Mouse (Mus musculus) layer of hippocampus, adult 2 months (tissue): ENCODE results near the gene Col17a1. TPM values are rescaled to one million over a fixed set of nuclear protein-coding genes. Genes with fewer than 3 reads are reported as not detected.

Experiments used
- DNase-seq, 2 experiments: peaks; one replicate each; pipeline ENCODE4 v3.0.0; 2022; ENCODE audit warnings: low spot score in 2 of 2
- H3K27ac ChIP-seq: fragments of 200-600 bp; 2 replicates; pipeline ENCODE4 v1.8.1; 2022
- H3K4me3 ChIP-seq: fragments of 200-600 bp; 2 replicates; pipeline ENCODE4 v1.8.1; 2022; ENCODE audit warnings: mild to moderate bottlenecking
- CTCF ChIP-seq: fragments of 200-600 bp; conservative IDR thresholded peaks from 2 replicates; pipeline ENCODE4 v1.8.1; 2022; ENCODE audit warnings: antibody characterized with exemption, mild to moderate bottlenecking, moderate library complexity
- long read RNA-seq, 2 experiments: library from polyadenylated mRNA; stranded (forward); transcript quantifications; one replicate each; pipeline ENCODE4 v2.0.0; 2021; ENCODE audit warnings: borderline mapping rate in 2 of 2
- total RNA-seq, 2 experiments: library from RNA; stranded (reverse); gene quantifications; 2 replicates each; pipeline ENCODE4 v1.2.3; 2021

Gene Col17a1
- not detected for total RNA-seq
- long read RNA-seq, experiment 1 = 0 reads
- long read RNA-seq, experiment 2 = 0 reads

DNA sequence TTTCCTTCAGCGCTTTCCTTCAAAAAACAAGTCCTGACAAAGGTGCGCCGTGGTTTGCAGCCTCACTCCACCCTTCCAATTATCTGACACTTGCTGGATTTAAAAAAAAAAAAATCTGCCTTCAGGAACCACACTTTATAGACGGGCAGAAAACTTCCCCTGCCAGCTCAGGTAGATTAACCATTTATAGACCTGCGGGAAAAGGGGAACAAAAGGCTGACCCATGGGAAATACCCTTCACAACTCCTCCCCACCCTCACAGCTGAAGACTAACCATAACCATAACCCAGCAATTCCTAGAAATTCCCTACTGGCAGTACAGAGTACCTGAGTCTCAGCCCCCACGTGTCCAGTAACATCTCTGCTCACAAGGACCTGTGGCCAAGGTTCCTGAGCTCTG lies at the start of gene Col17a1:
Gene Col17a1, minus strand, starts transcription at position 101 of the 400 bp plus-strand sequence.
- no peak for TF ChIP-seq CTCF
- Histone ChIP-seq H3K27ac (no peak within 1 kb of the TSS), H3K4me3 (no peak within 1 kb of the TSS)
- no peak for DNase-seq

DNA sequence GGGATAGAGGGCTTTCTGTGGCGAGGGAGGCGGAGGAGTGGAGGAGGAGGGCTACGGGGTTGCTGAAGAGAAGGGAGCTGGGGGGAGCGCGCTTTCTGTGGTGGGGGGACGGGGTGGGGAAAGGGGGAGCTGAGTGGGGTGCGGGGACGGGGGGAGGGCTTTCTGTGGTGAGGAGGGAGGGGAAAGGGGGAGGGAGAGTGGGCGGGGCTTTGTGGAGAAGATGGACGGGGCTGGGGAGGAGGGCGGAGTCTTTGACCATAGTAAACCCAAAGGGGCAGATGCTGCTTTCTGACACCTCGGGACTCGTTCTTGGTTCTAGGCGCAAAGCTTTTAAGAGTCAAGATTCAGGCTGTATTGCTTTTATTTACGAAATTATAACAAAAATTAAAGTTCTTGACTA lies 40.0 kb upstream of the Col17a1 start:
- peak overlapping the region; percentile 99 for H3K27ac ChIP-seq
- DNase-seq = peak; percentile 45 to 69
- no peak for TF ChIP-seq CTCF
- H3K4me3 ChIP-seq = peak overlapping the region; percentile 88

DNA sequence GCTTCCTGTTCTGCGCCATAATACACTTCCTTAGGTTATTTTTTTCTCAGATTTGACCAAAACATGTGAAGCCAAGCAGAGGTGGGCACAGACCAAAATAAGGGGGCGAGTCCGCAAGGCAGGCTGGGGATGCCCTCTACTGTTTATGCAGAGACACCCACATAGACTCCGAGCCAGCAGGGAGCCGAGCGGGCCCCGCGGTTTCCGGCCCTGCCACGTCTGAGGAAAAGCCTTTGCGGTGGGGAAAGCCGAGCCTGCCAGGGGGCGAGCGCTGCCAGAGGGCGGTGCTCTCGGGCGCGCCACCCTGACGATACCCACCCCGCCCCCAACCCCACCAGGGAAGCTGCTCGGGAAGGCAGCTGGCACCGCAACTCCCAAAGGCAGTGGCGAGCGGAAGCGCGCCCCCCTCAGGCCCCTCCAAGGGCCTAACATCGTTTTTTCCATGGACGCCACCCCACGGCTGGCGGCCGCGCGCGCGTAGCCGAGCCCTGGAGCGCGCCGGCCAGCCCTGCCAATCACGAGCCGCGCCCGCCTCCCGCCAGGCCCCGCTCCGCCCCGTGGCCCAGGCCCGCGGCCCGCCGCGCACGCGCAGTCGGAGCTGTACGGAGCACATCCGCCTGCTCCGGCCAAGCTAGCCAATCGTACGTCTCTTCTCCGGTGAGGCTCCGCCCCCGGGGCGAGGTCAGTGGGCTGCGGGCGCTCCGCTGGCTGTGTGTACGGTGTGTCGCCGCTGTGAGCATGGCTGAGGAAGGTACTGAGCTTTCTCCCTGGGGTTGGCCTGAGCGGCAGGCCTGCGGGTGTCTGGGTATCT lies 39.4 kb upstream of the Col17a1 start, which contains the start of gene Sfr1:
Gene Sfr1, plus strand, starts transcription at position 612 of the 811 bp plus-strand sequence.
- H3K4me3 ChIP-seq = peak within 1 kb of the TSS; percentile 88
- H3K27ac ChIP-seq = peak within 1 kb of the TSS; percentile 99
- TF ChIP-seq CTCF = peak; percentile 72
- DNase-seq = peak; percentile 99 to 100

GRCm38 (mm10) chr19:47730691-47731070 lies 38.8 kb upstream of the Col17a1 start:
- DNase-seq = peak; percentile 65 to 81
- H3K27ac ChIP-seq = peak overlapping the region; percentile 99
- H3K4me3 ChIP-seq = peak overlapping the region; percentile 88
- TF ChIP-seq CTCF = no peak

DNA sequence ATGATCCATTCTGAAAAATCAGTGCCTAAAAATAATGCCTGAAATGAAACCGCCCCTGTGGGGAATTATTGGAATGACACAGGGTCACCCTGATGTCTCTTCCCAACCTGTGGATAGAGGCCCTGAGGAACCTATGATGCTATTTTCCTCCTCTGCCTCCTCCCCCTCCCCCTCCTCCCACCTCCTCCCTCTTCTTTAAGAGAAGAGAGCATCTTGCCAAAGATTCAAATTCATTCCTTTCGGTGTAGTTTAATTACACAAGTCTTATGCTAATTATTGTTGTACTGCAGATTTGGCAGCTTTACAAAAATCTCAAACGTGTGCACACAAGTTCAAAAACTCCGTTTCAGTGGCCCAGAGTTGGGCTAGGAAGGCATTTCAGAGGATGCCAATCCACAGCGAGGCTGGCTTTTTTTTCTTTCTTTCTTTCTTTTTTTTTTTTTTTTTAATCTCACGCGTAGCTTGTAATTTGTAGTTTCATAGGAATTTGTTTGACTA lies 33.8 kb upstream of the Col17a1 start:
- no peak for DNase-seq
- peak; percentile 23; the same call in 1 of the 2 replicates for TF ChIP-seq CTCF

DNA sequence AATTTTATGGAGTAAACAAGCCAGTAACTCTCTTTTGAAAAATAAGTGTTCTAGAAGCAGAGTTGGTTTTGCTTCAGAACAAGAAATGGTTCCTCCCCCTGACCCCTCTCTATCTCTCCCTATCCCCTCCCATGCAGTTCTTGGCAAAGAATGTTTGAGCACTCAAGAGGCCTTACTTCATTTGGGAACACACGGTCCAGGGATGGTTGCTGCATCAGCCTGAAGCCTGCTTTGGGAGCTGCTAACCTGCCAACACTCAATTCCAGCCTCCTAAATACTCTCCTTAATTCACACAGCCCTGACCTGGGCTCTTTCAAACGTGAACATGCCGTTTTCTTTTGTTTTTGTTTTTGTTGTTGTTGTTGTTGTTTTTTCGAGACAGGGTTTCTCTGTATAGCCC lies 33.0 kb upstream of the Col17a1 start:
- TF ChIP-seq CTCF = no peak
- Histone ChIP-seq H3K4me3 (no peak overlapping the region), H3K27ac (no peak overlapping the region)
- no peak for DNase-seq

More for the DNA sequence above, 33.8 kb upstream of the Col17a1 start:
- Histone ChIP-seq H3K4me3 (no peak overlapping the region), H3K27ac (no peak overlapping the region)

DNA sequence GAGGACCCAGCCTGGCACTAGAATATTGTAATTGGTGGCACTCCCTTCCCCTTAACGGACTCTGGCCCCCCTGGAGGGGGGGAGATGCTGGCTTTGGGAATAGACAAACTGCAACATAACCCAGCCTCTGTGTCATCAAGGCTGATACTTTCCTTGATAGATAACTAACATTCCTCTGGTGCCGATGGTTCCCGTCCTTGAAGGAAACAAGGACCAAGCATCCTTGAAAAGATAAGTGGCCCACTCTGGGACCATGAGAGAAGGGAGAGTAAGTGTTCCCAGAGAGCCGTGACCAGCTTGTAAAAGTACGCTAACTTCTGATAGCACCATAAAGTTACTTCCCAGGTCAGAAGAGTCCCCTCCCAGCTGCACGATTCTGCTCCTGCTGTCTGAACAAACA lies 30.6 kb upstream of the Col17a1 start:
- no peak overlapping the region for H3K4me3 ChIP-seq
- TF ChIP-seq CTCF = no peak
- no peak for DNase-seq
- no peak overlapping the region for H3K27ac ChIP-seq

- no peak for TF ChIP-seq CTCF
- H3K27ac ChIP-seq = no peak overlapping the region
Measured at GRCm38 (mm10) chr19:47719147-47719546, 27.3 kb upstream of the Col17a1 start.

GRCm38 (mm10) chr19:47716144-47716543 lies 24.2 kb upstream of the Col17a1 start:
- no peak overlapping the region for H3K4me3 ChIP-seq
- no peak overlapping the region for H3K27ac ChIP-seq
- no peak for DNase-seq
- TF ChIP-seq CTCF = peak; percentile 51

More at GRCm38 (mm10) chr19:47719147-47719546, 27.3 kb upstream of the Col17a1 start:
- DNase-seq = no peak
- H3K4me3 ChIP-seq = no peak overlapping the region

DNA sequence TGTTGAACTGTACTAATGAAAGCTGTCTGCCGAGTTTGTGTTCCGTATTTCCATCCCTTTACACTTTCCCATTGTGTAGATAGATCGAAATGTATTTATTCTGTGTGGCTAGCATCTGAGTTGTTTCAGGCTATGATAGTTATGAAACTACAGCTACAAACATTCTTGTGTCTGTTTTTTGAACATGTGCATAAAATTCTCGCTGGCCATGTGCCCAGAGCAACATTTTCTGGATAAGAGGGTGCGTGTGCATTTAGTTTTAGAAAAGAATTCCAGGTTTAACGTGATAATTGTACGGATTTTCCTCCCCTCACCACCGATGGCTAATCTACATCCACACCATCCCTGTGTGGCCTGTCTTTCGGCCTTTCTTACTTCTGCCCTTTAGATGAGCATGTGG lies 21.6 kb upstream of the Col17a1 start:
- Histone ChIP-seq H3K4me3 (no peak overlapping the region), H3K27ac (no peak overlapping the region)
- peak in 1 of 2 experiments; percentile 22 for DNase-seq
- no peak for TF ChIP-seq CTCF

DNA sequence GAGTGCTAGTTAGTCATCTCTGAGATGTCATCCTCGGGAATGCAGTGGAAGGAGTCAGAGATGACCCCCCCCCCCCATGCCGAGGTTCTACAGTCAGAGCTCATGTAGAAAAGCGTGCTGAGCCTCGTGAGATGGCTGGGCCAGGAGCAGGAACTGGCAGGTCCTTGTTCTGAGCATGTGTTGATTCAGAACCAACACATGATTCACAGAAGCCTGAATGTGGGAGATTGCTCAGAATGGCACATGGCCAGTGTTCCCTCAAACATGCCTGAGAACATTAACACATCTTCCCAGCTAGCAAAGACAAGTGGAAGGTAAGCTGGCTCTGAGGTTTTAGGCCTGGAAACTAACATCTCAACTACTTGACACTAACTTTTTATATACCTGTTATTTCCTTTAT lies 18.5 kb upstream of the Col17a1 start:
- peak; percentile 16 to 59 for DNase-seq
- no peak overlapping the region for H3K4me3 ChIP-seq
- no peak for TF ChIP-seq CTCF
- no peak overlapping the region for H3K27ac ChIP-seq

DNA sequence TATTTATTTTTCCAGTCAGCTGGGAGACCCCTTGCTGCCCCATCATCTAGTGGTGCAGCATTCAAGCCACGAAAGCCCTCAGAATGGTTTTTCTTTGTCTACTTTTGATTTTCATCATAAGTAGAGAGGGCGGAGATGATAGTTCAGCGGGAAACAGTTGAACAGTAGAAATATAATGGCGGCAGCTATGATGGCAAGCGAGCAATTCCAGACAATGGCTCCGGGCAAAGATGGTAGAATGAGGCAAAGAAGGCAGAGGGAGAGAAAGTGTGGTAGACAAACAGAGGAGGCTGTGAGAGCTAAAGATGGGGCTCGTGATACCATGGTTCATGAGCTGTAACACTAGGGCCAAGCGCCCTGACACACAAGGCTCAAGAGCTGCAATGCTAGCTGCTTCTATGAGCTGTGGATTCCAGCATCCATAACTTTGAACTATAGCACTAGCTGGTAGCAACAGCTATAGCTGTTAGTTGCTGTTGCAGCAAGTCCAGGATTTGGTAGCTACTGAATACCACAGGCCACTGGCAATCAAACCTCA lies 13.9 kb upstream of the Col17a1 start:
- TF ChIP-seq CTCF = no peak
- H3K4me3 ChIP-seq = no peak overlapping the region
- no peak for DNase-seq
- no peak overlapping the region for H3K27ac ChIP-seq

DNA sequence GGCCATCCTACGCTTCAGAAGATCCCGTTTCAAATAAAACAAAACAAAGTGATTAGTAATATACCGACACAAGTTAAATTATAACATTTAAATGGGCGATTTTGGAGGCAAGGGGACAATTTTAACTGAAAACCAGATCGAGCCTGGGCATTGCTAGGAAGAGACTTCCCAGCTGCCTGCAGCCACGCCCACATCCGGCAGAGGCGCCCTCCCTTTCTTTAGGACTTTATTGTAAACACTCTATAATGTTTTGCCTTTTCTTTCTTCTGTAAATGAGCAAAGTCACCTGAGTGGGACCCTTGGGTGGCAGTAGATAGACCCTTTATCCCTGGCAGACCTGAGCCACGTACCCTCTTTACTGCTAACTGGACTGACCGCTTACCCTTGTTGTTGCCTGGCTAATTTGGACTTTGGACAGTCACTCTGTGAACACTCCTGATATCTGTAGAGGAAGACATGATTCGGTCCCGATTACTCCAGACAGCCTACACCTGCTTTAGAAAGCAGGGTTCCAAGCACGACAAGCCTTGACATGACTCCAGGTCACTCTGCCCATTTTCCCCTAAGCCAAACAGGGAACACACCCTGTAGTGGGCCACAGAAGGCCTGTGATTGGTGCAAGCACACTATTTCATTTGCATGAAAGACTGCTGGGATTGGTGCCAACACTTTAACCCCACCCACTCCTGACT lies 13.3 kb upstream of the Col17a1 start:
- no peak overlapping the region for H3K27ac ChIP-seq
- no peak for DNase-seq
- no peak overlapping the region for H3K4me3 ChIP-seq
- no peak for TF ChIP-seq CTCF
